Mouse (Mus musculus) liver, embryonic 14.5 days (tissue): ENCODE data around the gene Srgap2.

Experiments
- CTCF ChIP-seq: IDR thresholded peaks from 2 replicates; pipeline ENCODE4 v1.5.1; 2016; ENCODE audit warnings: antibody characterized with exemption, low read depth, control low read depth
- EP300 ChIP-seq: IDR thresholded peaks from 2 replicates; pipeline ENCODE4 v1.6.1; 2016; ENCODE audit warnings: antibody characterized with exemption, low read depth

DNA sequence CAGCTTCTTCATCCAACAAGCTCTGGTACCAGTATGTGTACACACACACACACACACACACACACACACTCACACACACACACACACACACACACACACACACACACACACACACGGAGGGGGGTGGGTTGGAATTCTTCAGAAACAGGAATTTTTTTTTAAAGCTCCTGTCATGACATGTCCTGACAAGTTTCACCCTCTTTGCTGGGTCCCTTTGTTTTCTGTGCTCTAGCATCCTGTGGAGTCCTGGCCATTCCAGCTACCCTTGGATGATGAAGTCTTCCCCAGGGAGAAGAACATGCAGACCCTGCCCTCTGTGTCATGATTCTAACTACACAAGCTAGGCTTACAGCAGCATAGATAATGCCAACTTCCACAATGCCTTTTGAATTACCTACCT, 13.0 kb downstream of the Srgap2 start:
- TF ChIP-seq CTCF (no peak), EP300 (no peak)
